Mouse (Mus musculus): ENCODE results near the gene Rora. TPM values are rescaled to one million over a fixed set of nuclear protein-coding genes. Genes with fewer than 3 reads are reported as not detected.
"Not testable (repeated sequence)": the region's sequence is repeated elsewhere in the genome, so short reads cannot be mapped to it uniquely, and the experiment has no call there.

Rora gene
- polyA plus RNA-seq, 1 experiment from 2014 or later, result 23.2 TPM

- 54% methylated on average over 14 of the region's 14 CpGs for WGBS
- H3K4me2 ChIP-seq (ENCODE audit: low read depth, low read length), result 0 out of 2 replicates have a peak overlapping the region, but pooled peaks have one; percentile 1
- H3K9me3 ChIP-seq (ENCODE audit: control insufficient read depth, low read length), result no peaks in the 10 kb centered on the region
Observed at GRCm38 (mm10) chr9:69084720-69085661, 431.4 kb downstream of the Rora start.

GRCm38 (mm10) chr9:69086844-69087243 lies 433.3 kb downstream of the Rora start:
- Histone ChIP-seq H3K27me3 (ENCODE audit: control insufficient read depth, insufficient read depth, low read length) (peaks cover 6% of the 10 kb centered on the region; the same call in 1 of the 2 replicates), H3K27ac (ENCODE audit: low read depth, low read length) (no peak overlapping the region), H3K4me1 (ENCODE audit: control insufficient read depth, insufficient read depth, low read length) (peaks cover 17% of the 10 kb centered on the region), H3K4me2 (ENCODE audit: low read depth, low read length) (no peak overlapping the region), H3K36me3 (ENCODE audit: control insufficient read depth, insufficient read depth, low read length) (no peaks in the 10 kb centered on the region), H3K9me3 (ENCODE audit: control insufficient read depth, low read length) (no peaks in the 10 kb centered on the region), H3K4me3 (ENCODE audit: low read depth, low read length) (no peak overlapping the region), H3K9ac (replicated peaks; ENCODE audit: low read depth, low read length) (no peak overlapping the region)
- 91% methylated on average over 4 of the region's 4 CpGs for WGBS
- ATAC-seq (ENCODE audit: low read depth), result no peak

More at GRCm38 (mm10) chr9:69084720-69085661, 431.4 kb downstream of the Rora start:
- ATAC-seq (ENCODE audit: low read depth), result peak; percentile 81
- peak overlapping the region; percentile 48; the same call in 1 of the 2 replicates for H3K27ac ChIP-seq (ENCODE audit: low read depth, low read length)
- no peaks in the 10 kb centered on the region for H3K36me3 ChIP-seq (ENCODE audit: control insufficient read depth, insufficient read depth, low read length)
- peaks cover 6% of the 10 kb centered on the region; the same call in 1 of the 2 replicates for H3K27me3 ChIP-seq (ENCODE audit: control insufficient read depth, insufficient read depth, low read length)
- H3K9ac ChIP-seq (replicated peaks; ENCODE audit: low read depth, low read length), result no peak overlapping the region
- H3K4me1 ChIP-seq (ENCODE audit: control insufficient read depth, insufficient read depth, low read length), result peaks cover 17% of the 10 kb centered on the region
- H3K4me3 ChIP-seq (ENCODE audit: low read depth, low read length), result no peak overlapping the region

GRCm38 (mm10) chr9:69087325-69087724 lies 433.7 kb downstream of the Rora start:
- Histone ChIP-seq H3K27me3 (ENCODE audit: control insufficient read depth, insufficient read depth, low read length) (peaks cover 3% of the 10 kb centered on the region; the same call in 1 of the 2 replicates), H3K4me2 (ENCODE audit: low read depth, low read length) (no peak overlapping the region), H3K36me3 (ENCODE audit: control insufficient read depth, insufficient read depth, low read length) (no peaks in the 10 kb centered on the region), H3K9me3 (ENCODE audit: control insufficient read depth, low read length) (no peaks in the 10 kb centered on the region), H3K4me3 (ENCODE audit: low read depth, low read length) (no peak overlapping the region), H3K4me1 (ENCODE audit: control insufficient read depth, insufficient read depth, low read length) (peaks cover 17% of the 10 kb centered on the region), H3K9ac (replicated peaks; ENCODE audit: low read depth, low read length) (no peak overlapping the region), H3K27ac (ENCODE audit: low read depth, low read length) (no peak overlapping the region)
- 94% methylated on average over 1 of the region's 1 CpGs for WGBS
- ATAC-seq (ENCODE audit: low read depth), result no peak

- Histone ChIP-seq H3K27ac (ENCODE audit: low read depth, low read length) (no peak overlapping the region), H3K9ac (replicated peaks; ENCODE audit: low read depth, low read length) (no peak overlapping the region), H3K36me3 (ENCODE audit: control insufficient read depth, insufficient read depth, low read length) (no peaks in the 10 kb centered on the region), H3K9me3 (ENCODE audit: control insufficient read depth, low read length) (no peaks in the 10 kb centered on the region), H3K4me3 (ENCODE audit: low read depth, low read length) (no peak overlapping the region), H3K4me1 (ENCODE audit: control insufficient read depth, insufficient read depth, low read length) (no peaks in the 10 kb centered on the region), H3K4me2 (ENCODE audit: low read depth, low read length) (no peak overlapping the region), H3K27me3 (ENCODE audit: control insufficient read depth, insufficient read depth, low read length) (peaks cover 3% of the 10 kb centered on the region; the same call in 1 of the 2 replicates)
- 50% methylated on average over 5 of the region's 5 CpGs for WGBS
- no peak for ATAC-seq (ENCODE audit: low read depth)
Observed at GRCm38 (mm10) chr9:69090749-69091270, 437.2 kb downstream of the Rora start.

GRCm38 (mm10) chr9:69092119-69093013 lies 438.8 kb downstream of the Rora start:
- no peaks in the 10 kb centered on the region for H3K36me3 ChIP-seq (ENCODE audit: control insufficient read depth, insufficient read depth, low read length)
- no peak for ATAC-seq (ENCODE audit: low read depth)
- H3K4me2 ChIP-seq (ENCODE audit: low read depth, low read length), result no peak overlapping the region
- H3K4me1 ChIP-seq (ENCODE audit: control insufficient read depth, insufficient read depth, low read length), result no peaks in the 10 kb centered on the region
- H3K27ac ChIP-seq (ENCODE audit: low read depth, low read length), result no peak overlapping the region
- H3K4me3 ChIP-seq (ENCODE audit: low read depth, low read length), result no peak overlapping the region
- no peak overlapping the region for H3K9ac ChIP-seq (replicated peaks; ENCODE audit: low read depth, low read length)
- peaks cover 3% of the 10 kb centered on the region; the same call in 1 of the 2 replicates for H3K27me3 ChIP-seq (ENCODE audit: control insufficient read depth, insufficient read depth, low read length)
- WGBS, result 65% methylated on average over 15 of the region's 15 CpGs
- H3K9me3 ChIP-seq (ENCODE audit: control insufficient read depth, low read length), result no peaks in the 10 kb centered on the region

- not testable (repeated sequence) for H3K9ac ChIP-seq (replicated peaks; ENCODE audit: low read depth, low read length); H3K27me3 ChIP-seq (ENCODE audit: control insufficient read depth, insufficient read depth, low read length); H3K4me1 ChIP-seq (ENCODE audit: control insufficient read depth, insufficient read depth, low read length); H3K9me3 ChIP-seq (ENCODE audit: control insufficient read depth, low read length); H3K27ac ChIP-seq (ENCODE audit: low read depth, low read length); H3K4me2 ChIP-seq (ENCODE audit: low read depth, low read length); H3K4me3 ChIP-seq (ENCODE audit: low read depth, low read length); ATAC-seq (ENCODE audit: low read depth); H3K36me3 ChIP-seq (ENCODE audit: control insufficient read depth, insufficient read depth, low read length)
- WGBS, result 87% methylated on average over 5 of the region's 5 CpGs
Observed at GRCm38 (mm10) chr9:69100153-69100756, 446.7 kb downstream of the Rora start.

- Histone ChIP-seq H3K4me3 (ENCODE audit: low read depth, low read length) (no peak overlapping the region), H3K27ac (ENCODE audit: low read depth, low read length) (no peak overlapping the region), H3K36me3 (ENCODE audit: control insufficient read depth, insufficient read depth, low read length) (no peaks in the 10 kb centered on the region), H3K9me3 (ENCODE audit: control insufficient read depth, low read length) (no peaks in the 10 kb centered on the region), H3K4me1 (ENCODE audit: control insufficient read depth, insufficient read depth, low read length) (no peaks in the 10 kb centered on the region), H3K27me3 (ENCODE audit: control insufficient read depth, insufficient read depth, low read length) (no peaks in the 10 kb centered on the region), H3K4me2 (ENCODE audit: low read depth, low read length) (no peak overlapping the region), H3K9ac (replicated peaks; ENCODE audit: low read depth, low read length) (no peak overlapping the region)
- WGBS, result 65% methylated on average over 5 of the region's 5 CpGs
- no peak for ATAC-seq (ENCODE audit: low read depth)
Observed at GRCm38 (mm10) chr9:69104321-69104720, 450.7 kb downstream of the Rora start.

GRCm38 (mm10) chr9:69109618-69110300 lies 456.2 kb downstream of the Rora start:
- H3K9me3 ChIP-seq (ENCODE audit: control insufficient read depth, low read length), result no peaks in the 10 kb centered on the region
- no peak for ATAC-seq (ENCODE audit: low read depth)
- WGBS, result 98% methylated on average over 2 of the region's 2 CpGs

More at GRCm38 (mm10) chr9:69109618-69110300, 456.2 kb downstream of the Rora start:
- no peaks in the 10 kb centered on the region for H3K36me3 ChIP-seq (ENCODE audit: control insufficient read depth, insufficient read depth, low read length)
- no peak overlapping the region for H3K4me3 ChIP-seq (ENCODE audit: low read depth, low read length)
- H3K27ac ChIP-seq (ENCODE audit: low read depth, low read length), result no peak overlapping the region
- H3K27me3 ChIP-seq (ENCODE audit: control insufficient read depth, insufficient read depth, low read length), result no peaks in the 10 kb centered on the region
- H3K9ac ChIP-seq (replicated peaks; ENCODE audit: low read depth, low read length), result no peak overlapping the region
- no peak overlapping the region for H3K4me2 ChIP-seq (ENCODE audit: low read depth, low read length)
- H3K4me1 ChIP-seq (ENCODE audit: control insufficient read depth, insufficient read depth, low read length), result no peaks in the 10 kb centered on the region

All from neural tube, embryonic 14.5 days (tissue).